Mouse (Mus musculus) olfactory bulb, adult 2 months (tissue): ENCODE results near the gene Cdc73.

Experiments
- CTCF ChIP-seq: fragments of 200-500 bp; IDR thresholded peaks from 2 replicates; pipeline ENCODE4 v1.5.1; 2012; ENCODE audit warnings: low read depth, mild to moderate bottlenecking, low read length, moderate library complexity; ENCODE audit not compliant: insufficient read depth
- POLR2A ChIP-seq: fragments of 200-500 bp; IDR thresholded peaks from 2 replicates; pipeline ENCODE4 v1.6.1; 2012; ENCODE audit warnings: mild to moderate bottlenecking, low read depth, low read length, moderate library complexity; ENCODE audit not compliant: insufficient read depth

DNA sequence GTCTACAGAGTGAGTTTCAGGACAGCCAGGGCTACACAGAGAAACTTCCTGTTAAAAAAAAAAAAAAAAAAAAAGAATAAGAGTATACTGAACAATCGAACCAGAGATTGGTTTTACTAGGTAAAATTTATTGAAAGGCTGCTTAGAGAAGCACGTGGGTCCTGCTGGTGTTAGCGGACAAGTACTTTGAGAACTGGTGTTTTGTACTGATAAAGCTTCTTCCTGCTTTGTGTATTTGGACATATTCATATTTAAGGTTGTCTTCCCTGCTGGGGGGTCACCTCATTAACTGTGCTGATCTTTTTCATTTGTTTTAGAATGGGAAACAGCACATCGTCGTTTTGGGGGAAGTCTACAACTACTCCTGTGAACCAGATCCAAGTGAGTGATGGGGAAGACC is 38.6 kb upstream of the Cdc73 start:
- TF ChIP-seq CTCF (no peak), POLR2A (no peak)
